Mouse (Mus musculus): ENCODE results near the gene Fabp1. TPM values are rescaled to one million over a fixed set of nuclear protein-coding genes. Genes with fewer than 3 reads are reported as not detected.

Gene Fabp1
- total and polyA plus RNA-seq, 2 experiments from 2014 or later: not detected

DNA sequence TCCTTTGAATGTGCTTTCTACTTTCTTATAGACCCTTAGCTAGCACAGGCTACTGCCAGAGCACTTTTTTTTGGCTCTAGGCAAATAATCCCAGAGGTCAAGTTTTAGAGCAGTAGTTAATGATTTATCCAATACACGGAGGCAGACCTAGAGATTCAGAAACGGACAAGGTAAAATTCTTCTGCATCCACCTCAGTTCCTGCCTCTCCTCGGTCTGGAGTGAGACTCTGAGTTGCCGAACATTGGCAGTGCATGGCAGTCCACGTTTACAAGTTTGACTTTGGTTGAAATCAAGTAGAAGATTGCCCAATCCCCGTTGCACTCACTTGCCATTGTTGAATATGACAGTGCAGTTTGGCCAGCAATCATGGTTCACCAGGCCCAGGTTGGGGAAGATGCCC, 37.4 kb downstream of the Fabp1 start:
- ATAC-seq (ENCODE audit: low FRiP score): no peak

DNA sequence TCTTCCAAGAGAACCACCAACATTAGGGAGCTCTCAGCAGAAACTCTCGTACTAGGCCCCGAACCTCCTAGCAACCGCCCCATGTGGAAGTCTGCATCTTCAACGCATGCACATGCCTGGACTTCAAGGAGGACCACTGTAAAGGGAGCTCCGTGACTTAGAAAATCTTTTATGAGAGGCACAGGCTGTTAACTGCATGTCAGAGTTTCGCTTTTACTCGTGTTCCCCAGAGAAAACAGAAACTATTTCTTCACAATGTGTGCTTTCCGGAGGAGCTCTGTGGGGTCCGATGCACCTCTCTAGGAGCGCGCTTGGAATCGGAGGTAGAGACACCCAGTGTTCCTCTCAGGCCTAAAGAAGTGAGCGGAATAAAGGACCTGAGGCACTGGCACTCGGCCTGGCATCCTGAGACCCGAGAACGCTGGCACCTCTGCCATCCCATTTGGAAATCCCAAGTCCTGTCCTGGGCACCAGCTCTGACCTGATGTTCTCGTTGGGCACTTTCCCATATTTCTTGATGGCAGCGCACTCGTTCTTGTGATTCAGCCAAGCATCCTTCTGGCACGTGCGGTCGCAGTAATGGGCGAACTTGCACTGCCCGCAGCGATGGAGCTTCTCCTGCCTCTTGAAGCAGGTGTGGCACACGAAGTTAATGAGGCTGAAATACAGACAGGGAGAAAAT, 39.6 kb downstream of the Fabp1 start:
- Histone ChIP-seq H3K9me3 (ENCODE audit: low read length) (no peaks in the 10 kb centered on the region; the same call in 1 of the 2 replicates), H3K36me3 (ENCODE audit: insufficient read depth, low read length) (no peaks in the 10 kb centered on the region), H3K27me3 (ENCODE audit: insufficient read depth, low read length) (no peaks in the 10 kb centered on the region), H3K4me2 (ENCODE audit: low read depth, low read length, poor library complexity, severe bottlenecking) (no peak overlapping the region), H3K4me1 (ENCODE audit: insufficient read depth, low read length) (no peaks in the 10 kb centered on the region), H3K9ac (replicated peaks; ENCODE audit: low read length, poor library complexity, severe bottlenecking) (no peak overlapping the region), H3K4me3 (ENCODE audit: low read depth, low read length) (no peak overlapping the region), H3K27ac (ENCODE audit: low read depth, low read length) (no peak overlapping the region)
- no peak for TF ChIP-seq CTCF (IDR thresholded peaks at IDR 0.05)
- ATAC-seq (ENCODE audit: low FRiP score) (no peak), DNase-seq (ENCODE audit: low spot score) (peak; percentile 5)
- WGBS: 94% methylated on average over 26 of the region's 26 CpGs

More for the DNA sequence above, 37.4 kb downstream of the Fabp1 start:
- no peak for DNase-seq (ENCODE audit: low spot score)
- Histone ChIP-seq H3K27me3 (ENCODE audit: insufficient read depth, low read length) (no peaks in the 10 kb centered on the region), H3K4me1 (ENCODE audit: insufficient read depth, low read length) (no peaks in the 10 kb centered on the region), H3K9ac (replicated peaks; ENCODE audit: low read length, poor library complexity, severe bottlenecking) (no peak overlapping the region), H3K4me2 (ENCODE audit: low read depth, low read length, poor library complexity, severe bottlenecking) (no peak overlapping the region), H3K9me3 (ENCODE audit: low read length) (no peaks in the 10 kb centered on the region; the same call in 1 of the 2 replicates), H3K4me3 (ENCODE audit: low read depth, low read length) (no peak overlapping the region), H3K36me3 (ENCODE audit: insufficient read depth, low read length) (no peaks in the 10 kb centered on the region), H3K27ac (ENCODE audit: low read depth, low read length) (no peak overlapping the region)
- 90% methylated on average over 6 of the region's 6 CpGs for WGBS
- no peak for TF ChIP-seq CTCF (IDR thresholded peaks at IDR 0.05)

DNA sequence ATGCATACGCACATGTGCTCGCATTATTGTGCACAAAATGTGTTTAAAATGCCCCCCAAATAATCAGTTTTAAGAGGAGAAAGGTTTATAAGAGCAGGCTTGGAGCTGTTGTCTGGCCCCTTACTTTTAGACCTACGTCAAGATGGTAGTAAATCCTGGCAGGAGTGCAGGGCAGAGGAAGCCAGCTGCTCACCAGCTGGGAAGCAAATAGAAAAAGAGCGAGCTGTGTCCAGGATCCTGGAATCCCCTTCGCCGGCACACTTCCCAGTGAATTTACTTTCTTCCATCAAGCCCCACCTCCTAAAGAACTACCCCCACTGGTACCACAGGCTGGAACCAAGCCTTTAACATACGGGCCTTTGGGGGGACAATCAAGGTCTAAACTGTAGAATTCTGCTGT, 41.2 kb downstream of the Fabp1 start:
- no peaks in the 10 kb centered on the region for H3K4me1 ChIP-seq (ENCODE audit: insufficient read depth, low read length)
- H3K4me2 ChIP-seq (ENCODE audit: low read depth, low read length, poor library complexity, severe bottlenecking): no peak overlapping the region
- no peaks in the 10 kb centered on the region for H3K27me3 ChIP-seq (ENCODE audit: insufficient read depth, low read length)
- H3K36me3 ChIP-seq (ENCODE audit: insufficient read depth, low read length): no peaks in the 10 kb centered on the region
- no peak overlapping the region for H3K9ac ChIP-seq (replicated peaks; ENCODE audit: low read length, poor library complexity, severe bottlenecking)
- TF ChIP-seq CTCF (IDR thresholded peaks at IDR 0.05): no peak
- no peak overlapping the region for H3K27ac ChIP-seq (ENCODE audit: low read depth, low read length)
- H3K4me3 ChIP-seq (ENCODE audit: low read depth, low read length): no peak overlapping the region
- ATAC-seq (ENCODE audit: low FRiP score) (no peak), DNase-seq (ENCODE audit: low spot score) (no peak)
- 89% methylated on average over 7 of the region's 7 CpGs for WGBS
- H3K9me3 ChIP-seq (ENCODE audit: low read length): no peaks in the 10 kb centered on the region; the same call in 1 of the 2 replicates

DNA sequence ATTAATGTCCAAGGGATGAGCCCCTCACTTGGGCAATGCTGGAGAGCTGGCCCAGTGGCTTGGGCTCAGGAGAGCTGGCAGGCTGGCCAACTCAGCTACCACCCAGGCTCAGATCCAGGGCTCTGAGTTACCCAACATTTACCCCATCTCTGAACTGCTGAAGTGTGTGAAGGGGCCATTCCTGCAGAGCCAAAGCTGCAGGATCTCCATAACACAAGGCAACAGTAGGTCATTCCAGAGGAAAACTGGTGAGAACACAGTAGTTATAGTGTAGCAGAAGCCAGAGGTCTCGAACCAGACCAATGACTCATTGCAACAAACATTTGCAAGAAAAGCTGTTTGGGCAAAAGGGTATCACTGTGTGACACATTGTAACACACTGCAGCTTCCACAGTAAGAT, 43.2 kb downstream of the Fabp1 start:
- Histone ChIP-seq H3K4me1 (ENCODE audit: insufficient read depth, low read length) (no peaks in the 10 kb centered on the region), H3K36me3 (ENCODE audit: insufficient read depth, low read length) (no peaks in the 10 kb centered on the region), H3K9me3 (ENCODE audit: low read length) (no peaks in the 10 kb centered on the region; the same call in 1 of the 2 replicates), H3K27ac (ENCODE audit: low read depth, low read length) (no peak overlapping the region), H3K4me2 (ENCODE audit: low read depth, low read length, poor library complexity, severe bottlenecking) (no peak overlapping the region), H3K9ac (replicated peaks; ENCODE audit: low read length, poor library complexity, severe bottlenecking) (no peak overlapping the region), H3K4me3 (ENCODE audit: low read depth, low read length) (no peak overlapping the region), H3K27me3 (ENCODE audit: insufficient read depth, low read length) (no peaks in the 10 kb centered on the region)
- no peak for ATAC-seq (ENCODE audit: low FRiP score)
- 96% methylated on average over 1 of the region's 1 CpGs for WGBS
- no peak for DNase-seq (ENCODE audit: low spot score)
- TF ChIP-seq CTCF (IDR thresholded peaks at IDR 0.05): no peak

DNA sequence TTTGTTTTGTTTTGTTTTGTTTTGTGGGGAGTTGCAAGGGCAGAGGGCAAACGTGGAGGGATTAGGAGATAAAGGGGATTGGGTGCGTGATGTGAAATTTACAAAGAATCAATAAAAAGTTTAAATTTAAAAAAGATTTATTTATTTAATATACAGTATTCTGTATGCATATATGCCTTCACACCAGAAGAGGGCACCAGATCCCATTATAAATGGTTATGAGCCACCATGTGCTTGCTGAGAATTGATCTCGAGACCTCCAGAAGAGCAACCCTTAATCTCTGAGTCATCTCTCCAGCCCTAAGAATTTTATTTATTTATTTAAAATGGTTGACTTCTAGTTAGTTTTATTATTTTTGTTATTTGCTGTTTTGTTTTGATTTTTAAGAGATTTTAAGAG, 43.6 kb downstream of the Fabp1 start:
- DNase-seq (ENCODE audit: low spot score) (no peak), ATAC-seq (ENCODE audit: low FRiP score) (no peak)
- no peak overlapping the region for H3K27ac ChIP-seq (ENCODE audit: low read depth, low read length)
- H3K9me3 ChIP-seq (ENCODE audit: low read length): no peaks in the 10 kb centered on the region; the same call in 1 of the 2 replicates
- 88% methylated on average over 3 of the region's 3 CpGs for WGBS
- H3K9ac ChIP-seq (replicated peaks; ENCODE audit: low read length, poor library complexity, severe bottlenecking): no peak overlapping the region
- no peak overlapping the region for H3K4me3 ChIP-seq (ENCODE audit: low read depth, low read length)
- H3K4me1 ChIP-seq (ENCODE audit: insufficient read depth, low read length): no peaks in the 10 kb centered on the region
- no peaks in the 10 kb centered on the region for H3K36me3 ChIP-seq (ENCODE audit: insufficient read depth, low read length)
- H3K4me2 ChIP-seq (ENCODE audit: low read depth, low read length, poor library complexity, severe bottlenecking): no peak overlapping the region
- no peaks in the 10 kb centered on the region for H3K27me3 ChIP-seq (ENCODE audit: insufficient read depth, low read length)
- TF ChIP-seq CTCF (IDR thresholded peaks at IDR 0.05): no peak

DNA sequence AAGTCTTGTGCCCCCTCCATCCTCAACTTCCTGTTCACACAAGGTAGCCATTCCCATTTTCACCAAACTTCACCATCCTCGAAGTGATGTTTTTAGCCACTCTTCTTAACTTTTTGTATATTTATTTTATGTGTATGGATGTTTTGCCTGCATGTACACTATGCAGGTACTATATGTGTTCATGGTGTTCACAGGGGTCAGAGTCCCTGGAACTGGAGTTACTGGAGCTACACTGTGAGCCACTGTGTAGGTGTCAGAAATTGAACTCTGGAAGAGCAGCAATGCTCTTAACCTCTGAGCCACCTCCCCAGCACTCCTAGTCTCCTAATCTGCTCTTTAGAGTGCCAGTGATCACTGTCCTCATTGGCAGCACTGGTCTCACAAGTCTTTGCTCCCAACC, 48.8 kb downstream of the Fabp1 start:
- Histone ChIP-seq H3K27ac (ENCODE audit: low read depth, low read length) (no peak overlapping the region), H3K9ac (replicated peaks; ENCODE audit: low read length, poor library complexity, severe bottlenecking) (no peak overlapping the region), H3K9me3 (ENCODE audit: low read length) (no peaks in the 10 kb centered on the region), H3K4me3 (ENCODE audit: low read depth, low read length) (no peak overlapping the region), H3K4me1 (ENCODE audit: insufficient read depth, low read length) (no peaks in the 10 kb centered on the region), H3K27me3 (ENCODE audit: insufficient read depth, low read length) (no peaks in the 10 kb centered on the region), H3K36me3 (ENCODE audit: insufficient read depth, low read length) (no peaks in the 10 kb centered on the region), H3K4me2 (ENCODE audit: low read depth, low read length, poor library complexity, severe bottlenecking) (no peak overlapping the region)
- no peak for TF ChIP-seq CTCF (IDR thresholded peaks at IDR 0.05)
- 100% methylated on average over 1 of the region's 1 CpGs for WGBS
- no peak for DNase-seq (ENCODE audit: low spot score)
- no peak for ATAC-seq (ENCODE audit: low FRiP score)

Data from midbrain, postnatal 0 days (tissue).